Mouse (Mus musculus): ENCODE results near the gene Cdc42. TPM values are rescaled to one million over a fixed set of nuclear protein-coding genes. Genes with fewer than 3 reads are reported as not detected.

Gene Cdc42
- polyA plus RNA-seq, 1 experiment: 35.4 TPM

DNA sequence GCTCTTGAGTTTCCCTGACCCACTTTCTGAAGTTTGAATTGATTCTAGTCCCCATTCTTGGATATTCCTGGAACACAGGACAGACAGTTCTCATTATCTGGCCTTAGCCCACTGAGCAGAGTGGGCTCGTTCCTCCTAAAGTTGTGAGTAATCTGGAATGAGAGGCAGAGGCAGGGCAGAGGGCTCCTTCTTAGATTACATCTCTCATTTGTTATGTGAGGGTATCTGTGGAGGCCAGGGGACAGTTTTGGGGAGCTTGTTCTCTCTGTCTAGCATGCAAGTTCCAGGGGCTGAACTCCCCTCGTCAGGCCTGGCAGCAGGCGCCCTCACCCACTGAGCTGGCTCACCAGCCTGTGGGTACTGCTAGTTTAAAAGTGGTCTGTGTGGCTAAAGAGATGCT, 21.6 kb upstream of the Cdc42 start:
- Histone ChIP-seq H3K4me3 (ENCODE audit: control insufficient read depth, low read depth, low read length) (no peak overlapping the region), H3K36me3 (ENCODE audit: control insufficient read depth, insufficient read depth, low read length) (no peaks in the 10 kb centered on the region), H3K4me1 (ENCODE audit: control insufficient read depth, insufficient read depth, low read length) (0 out of 2 replicates have a peak, but pooled peaks cover 2% of the 10 kb centered on the region), H3K27ac (ENCODE audit: control insufficient read depth, insufficient read depth, low read depth, low read length) (no peak overlapping the region), H3K27me3 (ENCODE audit: control insufficient read depth, insufficient read depth, low read length) (no peaks in the 10 kb centered on the region)
- TF ChIP-seq CTCF (IDR thresholded peaks at IDR 0.05; ENCODE audit: control insufficient read depth, insufficient read depth, insufficient replicate concordance, low read depth, low read length): no peak
- no peak for TF ChIP-seq POLR2A (IDR thresholded peaks at IDR 0.05; ENCODE audit: control insufficient read depth, low read depth, low read length)

DNA sequence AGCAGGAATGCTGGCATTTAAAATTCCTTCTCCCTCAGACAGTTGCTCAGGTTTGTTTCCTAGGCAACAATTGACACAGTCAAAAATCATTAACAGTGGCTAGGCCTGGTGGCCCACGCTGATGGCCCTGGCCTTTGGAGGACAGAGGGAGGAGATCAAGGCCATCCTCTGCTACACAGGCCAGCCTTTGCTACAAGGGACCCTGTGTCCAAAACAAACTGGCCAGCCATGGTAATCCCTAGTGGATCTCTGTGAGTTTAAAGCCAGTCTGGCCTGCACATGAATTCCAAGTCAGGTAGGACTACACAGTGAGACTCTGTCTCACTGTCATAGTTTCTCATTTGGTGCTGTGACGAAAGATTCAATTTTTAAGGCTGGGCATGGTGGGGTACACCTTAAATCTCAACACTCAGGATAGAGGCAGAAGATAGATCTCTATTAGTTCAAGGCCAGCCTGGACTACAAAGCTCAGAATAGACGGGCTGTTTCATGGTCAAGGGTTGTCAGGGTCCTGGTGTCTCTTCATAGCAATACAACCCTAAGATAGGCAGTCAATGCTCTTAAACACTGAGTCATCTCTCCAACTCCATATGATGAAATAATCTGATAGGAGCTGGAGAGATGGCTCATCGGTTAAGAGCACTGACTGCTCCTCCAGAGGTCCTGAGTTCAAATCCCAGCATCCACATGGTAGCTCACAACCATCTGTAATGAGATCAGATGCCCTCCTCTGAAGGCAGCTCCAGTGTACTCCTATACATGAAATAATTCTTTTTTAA, 20.2 kb upstream of the Cdc42 start:
- no peak overlapping the region for H3K27ac ChIP-seq (ENCODE audit: control insufficient read depth, insufficient read depth, low read depth, low read length)
- H3K4me3 ChIP-seq (ENCODE audit: control insufficient read depth, low read depth, low read length): no peak overlapping the region
- H3K27me3 ChIP-seq (ENCODE audit: control insufficient read depth, insufficient read depth, low read length): no peaks in the 10 kb centered on the region
- no peak for TF ChIP-seq CTCF (IDR thresholded peaks at IDR 0.05; ENCODE audit: control insufficient read depth, insufficient read depth, insufficient replicate concordance, low read depth, low read length)
- no peak for TF ChIP-seq POLR2A (IDR thresholded peaks at IDR 0.05; ENCODE audit: control insufficient read depth, low read depth, low read length)
- no peaks in the 10 kb centered on the region for H3K36me3 ChIP-seq (ENCODE audit: control insufficient read depth, insufficient read depth, low read length)
- H3K4me1 ChIP-seq (ENCODE audit: control insufficient read depth, insufficient read depth, low read length): 0 out of 2 replicates have a peak, but pooled peaks cover 2% of the 10 kb centered on the region

DNA sequence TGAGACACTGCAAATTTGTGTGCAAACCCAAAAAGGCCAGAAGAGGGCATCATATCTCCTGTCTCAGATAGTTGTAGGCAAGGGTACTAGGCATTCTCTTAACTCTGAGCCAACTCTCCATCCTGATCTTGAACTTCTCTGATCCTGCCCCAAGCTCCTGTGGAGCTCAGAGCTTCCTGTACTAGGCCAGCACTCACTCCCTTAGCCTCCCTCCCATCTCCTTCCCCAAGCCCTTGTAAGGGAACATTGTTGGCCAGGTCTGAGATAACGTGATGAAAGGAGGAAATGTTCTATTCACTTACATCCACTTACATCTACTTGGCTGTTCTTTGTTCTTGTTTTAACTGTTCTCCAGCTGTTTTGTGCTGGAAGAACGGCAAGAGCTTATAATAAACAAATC, 19.3 kb upstream of the Cdc42 start:
- Histone ChIP-seq H3K27me3 (ENCODE audit: control insufficient read depth, insufficient read depth, low read length) (no peaks in the 10 kb centered on the region), H3K4me3 (ENCODE audit: control insufficient read depth, low read depth, low read length) (no peak overlapping the region), H3K36me3 (ENCODE audit: control insufficient read depth, insufficient read depth, low read length) (no peaks in the 10 kb centered on the region), H3K27ac (ENCODE audit: control insufficient read depth, insufficient read depth, low read depth, low read length) (peak overlapping the region; percentile 28; the same call in 1 of the 2 replicates), H3K4me1 (ENCODE audit: control insufficient read depth, insufficient read depth, low read length) (peaks cover 2% of the 10 kb centered on the region; the same call in 1 of the 2 replicates)
- TF ChIP-seq POLR2A (IDR thresholded peaks at IDR 0.05; ENCODE audit: control insufficient read depth, low read depth, low read length) (no peak), CTCF (IDR thresholded peaks at IDR 0.05; ENCODE audit: control insufficient read depth, insufficient read depth, insufficient replicate concordance, low read depth, low read length) (no peak)

DNA sequence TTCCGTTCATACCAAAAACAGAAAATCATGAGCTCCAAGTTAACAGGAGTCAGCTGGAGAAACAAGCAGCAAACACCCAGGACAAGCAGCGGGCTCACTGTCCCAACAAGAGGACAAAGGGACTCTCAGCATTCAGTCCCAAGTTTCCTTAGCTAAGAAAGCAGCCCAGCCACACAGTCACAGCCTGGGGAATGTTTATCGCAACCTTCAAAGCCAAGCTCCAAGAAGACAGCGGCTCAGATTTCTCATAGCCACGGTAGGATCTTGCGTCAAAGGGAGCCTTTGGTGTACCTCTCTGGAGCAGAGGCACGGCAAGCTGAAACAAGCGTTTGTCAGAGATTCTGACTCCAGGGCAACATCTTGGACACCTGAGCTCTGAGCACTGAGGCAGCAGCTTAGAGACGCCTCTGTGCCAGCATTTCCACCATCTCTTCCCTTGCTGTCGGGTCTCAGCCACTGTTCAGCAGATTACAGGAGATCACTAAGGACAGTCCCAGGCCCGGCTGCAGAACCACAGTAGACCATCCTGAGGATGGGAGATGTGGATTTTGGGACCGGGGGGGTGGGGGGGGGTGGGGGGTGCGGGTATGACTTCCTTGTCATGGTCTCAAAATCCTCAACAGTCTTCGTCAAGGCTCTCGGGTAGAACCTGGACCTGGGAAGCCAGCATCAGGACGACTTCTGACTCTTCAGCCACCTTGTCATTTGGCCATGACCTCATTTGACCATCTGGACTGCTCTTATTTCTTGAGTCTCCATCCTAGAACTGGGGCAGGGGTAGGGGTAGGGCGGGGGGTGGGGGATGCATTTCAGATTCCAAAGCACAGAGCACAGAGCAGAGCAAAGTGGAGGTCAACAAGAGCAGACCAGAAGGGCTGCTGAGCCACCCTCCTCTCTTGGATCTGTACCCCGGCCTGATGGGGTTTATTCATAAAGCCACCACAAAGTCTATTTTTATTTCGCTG, 18.1 kb upstream of the Cdc42 start:
- Histone ChIP-seq H3K27me3 (ENCODE audit: control insufficient read depth, insufficient read depth, low read length) (no peaks in the 10 kb centered on the region), H3K4me1 (ENCODE audit: control insufficient read depth, insufficient read depth, low read length) (peaks cover 2% of the 10 kb centered on the region; the same call in 1 of the 2 replicates), H3K36me3 (ENCODE audit: control insufficient read depth, insufficient read depth, low read length) (no peaks in the 10 kb centered on the region), H3K27ac (ENCODE audit: control insufficient read depth, insufficient read depth, low read depth, low read length) (peak overlapping the region; percentile 9), H3K4me3 (ENCODE audit: control insufficient read depth, low read depth, low read length) (no peak overlapping the region)
- no peak for TF ChIP-seq POLR2A (IDR thresholded peaks at IDR 0.05; ENCODE audit: control insufficient read depth, low read depth, low read length)
- no peak for TF ChIP-seq CTCF (IDR thresholded peaks at IDR 0.05; ENCODE audit: control insufficient read depth, insufficient read depth, insufficient replicate concordance, low read depth, low read length)

DNA sequence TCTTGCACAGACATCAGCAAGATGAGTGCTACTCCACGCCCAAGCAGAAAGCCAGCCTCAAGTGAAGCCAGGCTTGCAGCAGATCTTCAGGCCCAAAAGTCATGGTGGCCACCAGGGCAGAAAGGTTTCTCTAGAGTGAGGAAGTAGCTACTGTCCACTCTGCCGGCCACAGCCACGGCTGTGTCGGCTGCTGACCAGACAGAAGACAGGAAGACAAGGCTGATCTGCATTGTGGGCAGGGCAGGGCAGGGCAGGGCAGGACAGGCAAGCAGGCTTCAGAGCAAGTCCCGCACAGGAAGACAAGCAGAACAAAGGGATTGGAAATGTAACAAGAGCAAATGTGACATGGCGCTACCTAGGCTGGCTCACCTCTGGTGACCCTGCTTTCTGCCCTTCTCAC, 16.2 kb upstream of the Cdc42 start:
- Histone ChIP-seq H3K27me3 (ENCODE audit: control insufficient read depth, insufficient read depth, low read length) (no peaks in the 10 kb centered on the region), H3K36me3 (ENCODE audit: control insufficient read depth, insufficient read depth, low read length) (no peaks in the 10 kb centered on the region), H3K4me1 (ENCODE audit: control insufficient read depth, insufficient read depth, low read length) (no peaks in the 10 kb centered on the region; the same call in 1 of the 2 replicates), H3K27ac (ENCODE audit: control insufficient read depth, insufficient read depth, low read depth, low read length) (0 out of 2 replicates have a peak overlapping the region, but pooled peaks have one; percentile 0), H3K4me3 (ENCODE audit: control insufficient read depth, low read depth, low read length) (peak overlapping the region; percentile 0; the same call in 1 of the 2 replicates)
- TF ChIP-seq POLR2A (IDR thresholded peaks at IDR 0.05; ENCODE audit: control insufficient read depth, low read depth, low read length) (no peak; the same call in 1 of the 2 replicates), CTCF (IDR thresholded peaks at IDR 0.05; ENCODE audit: control insufficient read depth, insufficient read depth, insufficient replicate concordance, low read depth, low read length) (no peak)

DNA sequence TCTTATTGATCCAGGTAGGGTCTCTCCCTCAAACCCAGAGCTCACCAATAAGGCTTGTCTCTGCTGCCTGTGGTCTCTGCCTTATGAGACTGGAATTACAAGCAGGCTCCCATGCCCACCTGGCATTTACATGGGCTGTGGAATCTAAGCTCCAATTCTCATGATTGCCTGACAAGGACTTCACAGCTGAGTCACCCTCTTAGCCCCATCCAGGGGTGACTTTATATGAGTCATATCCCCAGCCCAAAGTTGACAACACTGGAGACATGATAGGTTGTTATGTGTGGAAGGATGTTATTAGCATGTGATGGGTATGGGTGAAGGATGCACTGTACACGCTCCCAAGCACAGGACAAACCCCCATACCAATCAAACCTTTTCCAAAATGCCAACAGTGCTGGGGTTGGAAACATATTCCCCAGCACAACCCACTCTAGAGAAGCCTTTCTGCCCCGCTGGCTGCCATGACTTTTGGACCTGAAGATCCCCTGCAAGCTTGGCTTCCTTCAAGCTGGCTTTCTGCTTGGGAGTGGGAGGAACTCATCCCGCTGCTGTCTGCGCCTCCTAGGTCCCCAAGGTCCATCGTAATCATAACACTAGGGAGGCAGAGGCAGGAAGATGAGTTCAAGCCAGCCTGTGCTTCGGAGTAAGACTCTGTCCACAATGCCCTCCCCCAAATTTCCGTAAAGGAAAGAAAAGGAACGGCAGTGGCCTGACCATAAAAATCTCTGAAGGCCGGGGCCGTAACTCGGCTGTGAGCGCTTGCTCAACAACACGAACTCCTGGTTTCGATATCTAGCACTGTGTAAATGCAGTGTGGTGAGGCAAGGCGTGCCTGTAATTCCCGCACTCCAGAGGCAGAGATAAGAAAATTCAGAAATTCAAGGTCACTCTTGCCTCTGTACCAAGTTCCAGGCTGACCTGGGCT, 14.3 kb upstream of the Cdc42 start:
- no peaks in the 10 kb centered on the region for H3K36me3 ChIP-seq (ENCODE audit: control insufficient read depth, insufficient read depth, low read length)
- no peaks in the 10 kb centered on the region for H3K27me3 ChIP-seq (ENCODE audit: control insufficient read depth, insufficient read depth, low read length)
- H3K27ac ChIP-seq (ENCODE audit: control insufficient read depth, insufficient read depth, low read depth, low read length): peak overlapping the region; percentile 43
- TF ChIP-seq POLR2A (IDR thresholded peaks at IDR 0.05; ENCODE audit: control insufficient read depth, low read depth, low read length): 0 out of 2 replicates have a peak, but pooled peaks have one; percentile 10
- no peak for TF ChIP-seq CTCF (IDR thresholded peaks at IDR 0.05; ENCODE audit: control insufficient read depth, insufficient read depth, insufficient replicate concordance, low read depth, low read length)
- no peaks in the 10 kb centered on the region; the same call in 1 of the 2 replicates for H3K4me1 ChIP-seq (ENCODE audit: control insufficient read depth, insufficient read depth, low read length)
- peak overlapping the region; percentile 15; the same call in 1 of the 2 replicates for H3K4me3 ChIP-seq (ENCODE audit: control insufficient read depth, low read depth, low read length)

Measured in testis, adult 2 months (tissue).